Mouse (Mus musculus) CD4-positive helper T cell, adult 2 months (primary cell): Measurements from ENCODE around the gene Gm14406.
"Not testable (repeated sequence)": the region's sequence is repeated elsewhere in the genome, so short reads cannot be mapped to it uniquely, and the experiment has no call there.

Source experiments
- DNase-seq: peaks from one replicate; pipeline ENCODE4 v3.0.0-alpha.2; 2012; ENCODE audit warnings: low read depth, missing footprints, low spot score

Gene Gm14406

GRCm38 (mm10) chr2:177577998-177578397, at the start of gene Gm14406:
Gene Gm14406, minus strand, starts transcription at chr2:177578210.
- not testable (repeated sequence) for DNase-seq

GRCm38 (mm10) chr2:177575141-177575540, 2.9 kb downstream of the Gm14406 start:
- DNase-seq, result not testable (repeated sequence)

- not testable (repeated sequence) for DNase-seq
These were observed 18.6 kb downstream of the Gm14406 start for GRCm38 (mm10) chr2:177559365-177559764.

GRCm38 (mm10) chr2:177555261-177555660, 22.7 kb downstream of the Gm14406 start:
- not testable (repeated sequence) for DNase-seq

GRCm38 (mm10) chr2:177537717-177538116, 40.3 kb downstream of the Gm14406 start:
- DNase-seq, result not testable (repeated sequence)

GRCm38 (mm10) chr2:177537141-177537540, 40.9 kb downstream of the Gm14406 start:
- DNase-seq, result not testable (repeated sequence)

- no peak for DNase-seq
These were observed 42.1 kb downstream of the Gm14406 start for GRCm38 (mm10) chr2:177535876-177536275.

- not testable (repeated sequence) for DNase-seq
These were observed 53.8 kb downstream of the Gm14406 start for GRCm38 (mm10) chr2:177524171-177524570.

- DNase-seq, result not testable (repeated sequence)
These were observed 54.3 kb downstream of the Gm14406 start for GRCm38 (mm10) chr2:177523674-177524073.

- no peak for DNase-seq
These were observed 54.9 kb downstream of the Gm14406 start for GRCm38 (mm10) chr2:177523061-177523460.

GRCm38 (mm10) chr2:177520035-177520434, 58.0 kb downstream of the Gm14406 start:
- no peak for DNase-seq
